Mouse (Mus musculus): ENCODE results near the gene Tsr1. TPM values are rescaled to one million over a fixed set of nuclear protein-coding genes. Genes with fewer than 3 reads are reported as not detected.
A peak's percentile ranks its signal among the peaks of the same experiment; 100 is the strongest.

Gene Tsr1
- polyA plus RNA-seq, 1 experiment from 2014 or later, result 34.3 TPM

DNA sequence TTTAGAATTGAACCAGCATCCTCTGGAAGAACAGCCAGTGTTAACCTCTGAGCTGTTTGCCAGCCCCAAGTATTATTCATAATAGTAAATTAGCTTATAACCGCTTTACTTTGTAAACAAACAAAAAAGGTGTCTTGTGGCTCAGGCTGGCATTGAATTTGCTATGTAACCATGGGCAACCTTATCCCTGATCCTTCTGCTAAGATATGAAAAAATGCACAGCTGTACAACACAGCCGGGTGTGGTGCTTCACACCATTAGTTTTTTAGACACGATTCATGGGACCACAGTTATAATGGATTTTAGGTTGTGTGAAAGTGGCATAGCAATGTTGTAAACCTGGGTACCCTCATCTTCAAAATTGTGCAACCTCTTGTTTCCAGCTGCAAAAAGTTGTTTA is 14.6 kb downstream of the Tsr1 start:
- WGBS, result 72% methylated on average over 3 of the region's 3 CpGs
- H3K4me2 ChIP-seq (ENCODE audit: low read depth, low read length), result no peak overlapping the region

DNA sequence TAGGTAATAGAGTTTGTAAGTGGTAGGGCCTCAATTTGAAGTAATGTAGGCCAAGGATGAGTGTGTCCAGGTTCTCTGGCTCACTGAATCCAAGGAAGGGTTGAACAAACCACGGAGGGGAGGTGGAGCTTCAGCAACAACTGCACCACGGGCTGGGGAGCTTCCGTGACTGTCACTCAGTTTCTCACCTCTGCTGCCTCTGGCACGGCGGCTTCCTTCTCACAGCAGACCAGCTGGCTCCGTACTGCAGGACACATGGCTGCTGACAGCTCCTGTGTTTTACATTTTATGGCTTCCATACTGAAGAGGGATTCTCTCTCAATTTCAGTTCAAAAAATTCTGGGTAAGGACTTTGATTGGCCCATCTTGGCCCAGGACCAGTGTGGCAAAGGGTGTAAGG is 21.4 kb downstream of the Tsr1 start:
- no peaks in the 10 kb centered on the region for H3K27me3 ChIP-seq (ENCODE audit: control insufficient read depth, insufficient read depth, low read depth, low read length)
- no peak overlapping the region for H3K27ac ChIP-seq (ENCODE audit: low read length)
- ATAC-seq (ENCODE audit: low read depth), result no peak
- 69% methylated on average over 6 of the region's 6 CpGs for WGBS
- H3K9me3 ChIP-seq (ENCODE audit: control insufficient read depth, low read length), result no peaks in the 10 kb centered on the region
- peaks cover under 1% of the 10 kb centered on the region; the same call in 1 of the 2 replicates for H3K4me1 ChIP-seq (replicated peaks; ENCODE audit: control insufficient read depth, insufficient read depth, low read length)
- H3K4me3 ChIP-seq (ENCODE audit: low read length), result no peak overlapping the region
- H3K9ac ChIP-seq (ENCODE audit: low read length), result no peak overlapping the region
- peaks cover 10% of the 10 kb centered on the region for H3K36me3 ChIP-seq (ENCODE audit: control insufficient read depth, insufficient read depth, low read length)
- H3K4me2 ChIP-seq (ENCODE audit: low read depth, low read length), result no peak overlapping the region

More for the DNA sequence above, 14.6 kb downstream of the Tsr1 start:
- Histone ChIP-seq H3K36me3 (ENCODE audit: control insufficient read depth, insufficient read depth, low read length) (peaks cover 22% of the 10 kb centered on the region), H3K27me3 (ENCODE audit: control insufficient read depth, insufficient read depth, low read depth, low read length) (no peaks in the 10 kb centered on the region), H3K4me3 (ENCODE audit: low read length) (no peak overlapping the region), H3K9ac (ENCODE audit: low read length) (no peak overlapping the region), H3K27ac (ENCODE audit: low read length) (no peak overlapping the region), H3K4me1 (replicated peaks; ENCODE audit: control insufficient read depth, insufficient read depth, low read length) (no peaks in the 10 kb centered on the region), H3K9me3 (ENCODE audit: control insufficient read depth, low read length) (no peaks in the 10 kb centered on the region)
- no peak for ATAC-seq (ENCODE audit: low read depth)

DNA sequence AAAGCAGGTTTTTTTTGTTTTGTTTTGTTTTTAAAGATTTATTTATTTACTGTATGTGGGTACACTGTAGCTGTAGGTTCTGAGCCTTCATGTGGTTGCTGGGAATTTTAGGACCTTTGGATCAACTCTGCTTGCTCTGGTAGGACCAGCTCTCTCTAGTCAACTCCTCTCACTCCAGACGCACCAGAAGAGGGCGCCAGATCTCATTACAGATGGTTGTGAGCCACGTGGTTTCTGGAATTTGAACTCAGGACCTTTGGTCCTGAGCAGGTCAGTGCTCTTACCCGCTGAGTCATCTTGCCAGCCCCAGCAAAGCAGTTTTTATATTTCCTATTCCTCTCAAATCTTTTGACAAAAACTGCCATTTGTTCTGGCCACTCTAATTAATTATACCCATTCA is 26.3 kb downstream of the Tsr1 start:
- no peak overlapping the region for H3K4me3 ChIP-seq (ENCODE audit: low read length)
- H3K27me3 ChIP-seq (ENCODE audit: control insufficient read depth, insufficient read depth, low read depth, low read length), result no peaks in the 10 kb centered on the region
- H3K4me2 ChIP-seq (ENCODE audit: low read depth, low read length), result no peak overlapping the region
- H3K4me1 ChIP-seq (replicated peaks; ENCODE audit: control insufficient read depth, insufficient read depth, low read length), result peaks cover 15% of the 10 kb centered on the region; the same call in 1 of the 2 replicates
- no peak overlapping the region for H3K9ac ChIP-seq (ENCODE audit: low read length)
- no peak overlapping the region for H3K27ac ChIP-seq (ENCODE audit: low read length)
- ATAC-seq (ENCODE audit: low read depth), result no peak
- peaks cover 4% of the 10 kb centered on the region; the same call in 1 of the 2 replicates for H3K36me3 ChIP-seq (ENCODE audit: control insufficient read depth, insufficient read depth, low read length)
- WGBS, result 59% methylated on average over 4 of the region's 4 CpGs
- H3K9me3 ChIP-seq (ENCODE audit: control insufficient read depth, low read length), result no peaks in the 10 kb centered on the region

DNA sequence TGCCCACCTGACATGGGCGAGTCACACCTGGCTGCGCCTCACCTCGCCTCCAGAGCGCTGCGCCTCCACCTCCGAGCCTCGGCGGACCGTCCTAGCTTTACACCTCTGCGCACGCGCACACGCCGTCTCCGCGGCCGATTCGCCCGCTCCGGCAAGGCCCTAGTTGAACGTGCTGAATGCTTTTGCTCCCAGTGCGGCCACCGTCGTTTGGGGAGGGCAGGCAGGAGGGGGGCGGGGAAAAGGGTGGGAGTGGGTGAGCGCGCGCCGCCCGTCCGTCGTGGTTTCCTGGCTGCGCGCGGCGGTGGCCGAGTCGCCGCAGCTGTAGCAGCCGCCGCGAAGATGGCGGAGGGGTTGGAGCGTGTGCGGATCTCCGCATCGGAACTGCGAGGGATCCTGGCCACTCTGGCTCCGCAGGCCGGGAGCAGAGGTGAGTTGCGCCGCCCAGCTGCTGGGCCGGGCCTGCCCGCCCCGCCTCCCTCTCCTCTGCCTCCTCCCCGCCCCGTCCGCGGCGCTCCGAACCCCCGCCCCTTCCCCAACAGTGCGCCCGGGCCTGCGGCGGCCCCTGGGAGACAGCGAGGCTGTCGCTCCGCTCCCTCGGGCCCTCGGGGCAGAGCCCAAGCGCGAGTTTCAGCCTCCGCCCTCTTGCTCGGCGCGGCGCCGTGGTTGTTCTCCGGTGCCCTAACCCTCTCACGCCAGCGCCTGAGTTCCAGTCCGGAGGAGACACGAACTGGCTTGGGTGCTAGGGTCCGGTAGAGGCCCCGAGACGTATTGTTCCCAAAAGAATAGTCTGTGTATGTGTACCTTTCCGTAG is 27.9 kb downstream of the Tsr1 start, which contains the start of the genes Smg6 and Srr:
Smg6 (plus strand) TSS at position 247 of the 811 bp plus-strand sequence.
Srr (minus strand) TSS at position 372 of the 811 bp plus-strand sequence.
- peaks cover 15% of the 10 kb centered on the region; the same call in 1 of the 2 replicates for H3K4me1 ChIP-seq (replicated peaks; ENCODE audit: control insufficient read depth, insufficient read depth, low read length)
- H3K9me3 ChIP-seq (ENCODE audit: control insufficient read depth, low read length), result no peaks in the 10 kb centered on the region
- H3K27me3 ChIP-seq (ENCODE audit: control insufficient read depth, insufficient read depth, low read depth, low read length), result no peaks in the 10 kb centered on the region

DNA sequence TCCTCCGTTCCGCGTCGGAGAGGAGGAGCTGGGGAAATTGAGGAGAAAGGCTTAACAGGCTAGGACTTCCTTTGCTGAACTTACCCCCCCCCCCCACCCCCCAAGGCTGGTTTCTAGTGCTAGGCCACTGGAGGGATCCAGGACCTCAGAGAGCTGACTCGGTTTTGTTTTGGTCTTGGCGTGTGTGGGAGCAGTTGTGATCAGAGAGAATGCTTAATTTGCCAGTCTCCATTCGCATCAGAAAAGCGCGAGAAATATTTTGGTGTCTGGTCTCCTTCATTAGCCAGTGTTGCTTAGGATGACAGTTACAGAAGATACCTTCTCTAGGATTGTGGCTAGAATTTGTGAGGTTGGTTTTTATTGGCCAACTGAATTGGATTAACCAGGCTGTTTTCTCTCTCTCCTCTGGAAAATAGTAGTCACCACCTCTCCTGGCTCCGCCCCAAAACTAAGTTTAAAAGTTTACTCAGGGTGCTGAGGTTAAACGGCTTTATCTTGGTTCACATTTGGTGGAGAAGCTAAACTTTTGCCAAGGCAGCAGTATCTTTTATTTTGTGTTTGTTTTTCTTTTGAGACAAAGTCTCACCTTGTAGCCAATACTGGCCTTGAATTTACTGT is 28.6 kb downstream of the Tsr1 start:
- Histone ChIP-seq H3K4me3 (ENCODE audit: low read length) (peak overlapping the region; percentile 99), H3K9ac (ENCODE audit: low read length) (peak overlapping the region; percentile 99), H3K27ac (ENCODE audit: low read length) (peak overlapping the region; percentile 99), H3K4me2 (ENCODE audit: low read depth, low read length) (peak overlapping the region; percentile 71), H3K4me1 (replicated peaks; ENCODE audit: control insufficient read depth, insufficient read depth, low read length) (peaks cover 15% of the 10 kb centered on the region; the same call in 1 of the 2 replicates), H3K36me3 (ENCODE audit: control insufficient read depth, insufficient read depth, low read length) (peaks cover 12% of the 10 kb centered on the region), H3K27me3 (ENCODE audit: control insufficient read depth, insufficient read depth, low read depth, low read length) (no peaks in the 10 kb centered on the region), H3K9me3 (ENCODE audit: control insufficient read depth, low read length) (no peaks in the 10 kb centered on the region)
- 3% methylated on average over 11 of the region's 11 CpGs for WGBS
- ATAC-seq (ENCODE audit: low read depth), result no peak; the same call in 1 of the 2 replicates

More for the DNA sequence above, 27.9 kb downstream of the Tsr1 start, which contains the start of the genes Smg6 and Srr:
- WGBS, result under 1% methylated on average over 53 of the region's 88 CpGs
- peak; percentile 98 for ATAC-seq (ENCODE audit: low read depth)
- peak within 1 kb of the TSS; percentile 99 for H3K9ac ChIP-seq (ENCODE audit: low read length)
- H3K4me2 ChIP-seq (ENCODE audit: low read depth, low read length), result peak within 1 kb of the TSS; percentile 71
- peak within 1 kb of the TSS; percentile 99 for H3K27ac ChIP-seq (ENCODE audit: low read length)
- H3K36me3 ChIP-seq (ENCODE audit: control insufficient read depth, insufficient read depth, low read length), result peaks cover 7% of the 10 kb centered on the region
- H3K4me3 ChIP-seq (ENCODE audit: low read length), result peak within 1 kb of the TSS; percentile 99

DNA sequence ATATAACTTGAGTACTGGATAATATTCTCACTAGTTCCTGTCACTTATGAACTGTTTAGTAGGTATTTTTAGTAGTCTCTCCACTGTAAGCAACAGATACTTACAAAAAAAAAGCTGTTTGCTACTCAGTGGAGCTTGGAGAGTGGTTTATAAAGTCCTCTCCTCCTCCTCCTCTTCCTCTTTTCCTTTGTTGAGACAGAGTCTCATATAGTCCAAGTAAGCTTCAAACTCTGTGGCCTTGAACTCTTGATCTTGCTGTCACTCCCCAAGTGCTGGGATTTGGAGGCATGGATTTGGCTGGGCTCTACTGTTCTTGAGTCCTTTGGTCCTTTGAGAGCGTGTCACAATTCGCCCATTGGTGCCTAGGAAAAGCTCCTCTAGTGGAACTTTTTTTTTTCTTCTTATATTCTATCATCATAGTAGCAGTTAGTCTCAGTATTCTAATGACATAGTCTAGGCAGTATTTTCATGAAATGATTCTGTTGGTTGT is 29.4 kb downstream of the Tsr1 start:
- Histone ChIP-seq H3K27me3 (ENCODE audit: control insufficient read depth, insufficient read depth, low read depth, low read length) (no peaks in the 10 kb centered on the region), H3K4me2 (ENCODE audit: low read depth, low read length) (peak overlapping the region; percentile 71), H3K27ac (ENCODE audit: low read length) (no peak overlapping the region), H3K4me1 (replicated peaks; ENCODE audit: control insufficient read depth, insufficient read depth, low read length) (peaks cover 15% of the 10 kb centered on the region; the same call in 1 of the 2 replicates), H3K4me3 (ENCODE audit: low read length) (no peak overlapping the region), H3K36me3 (ENCODE audit: control insufficient read depth, insufficient read depth, low read length) (peaks cover 12% of the 10 kb centered on the region), H3K9ac (ENCODE audit: low read length) (no peak overlapping the region), H3K9me3 (ENCODE audit: control insufficient read depth, low read length) (no peaks in the 10 kb centered on the region)
- 83% methylated on average over 2 of the region's 2 CpGs for WGBS
- ATAC-seq (ENCODE audit: low read depth), result no peak

DNA sequence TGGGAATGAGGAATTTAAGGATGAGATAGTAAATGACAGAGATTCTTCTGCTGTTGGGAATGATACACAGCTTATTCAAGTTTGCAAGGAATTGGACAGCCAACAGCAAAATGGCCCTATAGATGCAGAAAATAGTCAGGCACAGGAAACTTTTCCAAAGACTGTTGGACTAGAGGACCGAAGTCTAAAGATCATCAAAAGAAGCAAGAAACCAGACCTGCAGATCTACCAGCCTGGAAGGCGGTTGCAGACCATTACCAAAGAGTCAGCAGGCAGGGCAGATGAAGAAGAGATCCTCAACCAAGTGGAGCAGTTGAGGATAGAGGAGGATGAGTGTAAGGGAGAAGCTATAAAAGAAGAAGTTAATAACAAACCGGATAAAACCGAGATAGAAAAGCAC is 31.2 kb downstream of the Tsr1 start:
- Histone ChIP-seq H3K4me1 (replicated peaks; ENCODE audit: control insufficient read depth, insufficient read depth, low read length) (peaks cover 15% of the 10 kb centered on the region; the same call in 1 of the 2 replicates), H3K27ac (ENCODE audit: low read length) (no peak overlapping the region), H3K27me3 (ENCODE audit: control insufficient read depth, insufficient read depth, low read depth, low read length) (no peaks in the 10 kb centered on the region), H3K9me3 (ENCODE audit: control insufficient read depth, low read length) (no peaks in the 10 kb centered on the region), H3K4me3 (ENCODE audit: low read length) (no peak overlapping the region), H3K4me2 (ENCODE audit: low read depth, low read length) (no peak overlapping the region), H3K36me3 (ENCODE audit: control insufficient read depth, insufficient read depth, low read length) (peaks cover 20% of the 10 kb centered on the region), H3K9ac (ENCODE audit: low read length) (no peak overlapping the region)
- 85% methylated on average over 4 of the region's 4 CpGs for WGBS
- ATAC-seq (ENCODE audit: low read depth), result no peak

DNA sequence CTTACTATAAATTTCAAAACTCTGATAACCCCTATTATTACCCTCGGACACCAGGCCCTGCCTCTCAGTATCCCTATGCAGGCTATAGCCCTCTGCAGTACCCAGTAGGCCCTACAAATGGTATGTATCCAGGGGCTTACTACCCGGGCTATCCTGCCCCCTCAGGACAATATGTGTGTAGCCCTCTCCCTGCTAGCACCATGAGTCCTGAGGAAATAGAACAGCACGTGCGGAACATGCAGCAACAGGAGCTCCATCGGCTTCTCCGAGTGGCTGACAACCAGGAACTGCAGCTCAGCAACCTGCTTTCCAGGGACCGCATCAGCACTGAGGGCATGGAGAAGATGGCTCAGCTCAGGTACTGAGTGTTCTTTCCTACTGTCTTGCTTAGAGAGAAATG is 32.5 kb downstream of the Tsr1 start:
- no peak for ATAC-seq (ENCODE audit: low read depth)
- WGBS, result 93% methylated on average over 7 of the region's 7 CpGs
- Histone ChIP-seq H3K27ac (ENCODE audit: low read length) (no peak overlapping the region), H3K27me3 (ENCODE audit: control insufficient read depth, insufficient read depth, low read depth, low read length) (no peaks in the 10 kb centered on the region), H3K4me1 (replicated peaks; ENCODE audit: control insufficient read depth, insufficient read depth, low read length) (peaks cover 7% of the 10 kb centered on the region; the same call in 1 of the 2 replicates), H3K36me3 (ENCODE audit: control insufficient read depth, insufficient read depth, low read length) (peaks cover 32% of the 10 kb centered on the region), H3K9ac (ENCODE audit: low read length) (no peak overlapping the region), H3K9me3 (ENCODE audit: control insufficient read depth, low read length) (no peaks in the 10 kb centered on the region), H3K4me2 (ENCODE audit: low read depth, low read length) (no peak overlapping the region), H3K4me3 (ENCODE audit: low read length) (no peak overlapping the region)

DNA sequence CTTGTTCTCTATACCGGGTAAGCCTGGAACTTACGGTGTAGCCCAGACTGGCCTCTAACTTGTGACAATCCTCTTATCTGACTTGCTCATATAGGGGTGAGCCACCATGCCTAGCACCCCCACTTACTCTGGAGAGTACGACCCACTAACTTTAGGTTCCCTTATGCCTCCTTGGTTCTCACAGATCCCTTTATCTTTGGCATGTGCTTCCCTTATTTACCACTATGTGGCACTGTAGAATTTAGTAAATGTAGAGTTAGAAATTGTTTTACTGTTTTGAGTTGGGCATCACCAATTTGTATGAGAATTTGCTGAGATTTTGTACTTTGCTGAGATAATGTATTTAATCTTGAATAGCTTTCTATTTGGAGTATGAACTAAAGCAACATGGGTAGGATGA is 48.5 kb downstream of the Tsr1 start:
- Histone ChIP-seq H3K4me3 (ENCODE audit: low read length) (no peak overlapping the region), H3K4me1 (replicated peaks; ENCODE audit: control insufficient read depth, insufficient read depth, low read length) (no peaks in the 10 kb centered on the region), H3K36me3 (ENCODE audit: control insufficient read depth, insufficient read depth, low read length) (peaks cover 7% of the 10 kb centered on the region), H3K9me3 (ENCODE audit: control insufficient read depth, low read length) (no peaks in the 10 kb centered on the region), H3K27ac (ENCODE audit: low read length) (no peak overlapping the region), H3K27me3 (ENCODE audit: control insufficient read depth, insufficient read depth, low read depth, low read length) (no peaks in the 10 kb centered on the region), H3K9ac (ENCODE audit: low read length) (no peak overlapping the region), H3K4me2 (ENCODE audit: low read depth, low read length) (no peak overlapping the region)
- 70% methylated on average over 3 of the region's 3 CpGs for WGBS
- peak; percentile 31; the same call in 1 of the 2 replicates for ATAC-seq (ENCODE audit: low read depth)
